Mouse (Mus musculus): Measurements from ENCODE around the gene Cmc4.

Cmc4 gene

DNA sequence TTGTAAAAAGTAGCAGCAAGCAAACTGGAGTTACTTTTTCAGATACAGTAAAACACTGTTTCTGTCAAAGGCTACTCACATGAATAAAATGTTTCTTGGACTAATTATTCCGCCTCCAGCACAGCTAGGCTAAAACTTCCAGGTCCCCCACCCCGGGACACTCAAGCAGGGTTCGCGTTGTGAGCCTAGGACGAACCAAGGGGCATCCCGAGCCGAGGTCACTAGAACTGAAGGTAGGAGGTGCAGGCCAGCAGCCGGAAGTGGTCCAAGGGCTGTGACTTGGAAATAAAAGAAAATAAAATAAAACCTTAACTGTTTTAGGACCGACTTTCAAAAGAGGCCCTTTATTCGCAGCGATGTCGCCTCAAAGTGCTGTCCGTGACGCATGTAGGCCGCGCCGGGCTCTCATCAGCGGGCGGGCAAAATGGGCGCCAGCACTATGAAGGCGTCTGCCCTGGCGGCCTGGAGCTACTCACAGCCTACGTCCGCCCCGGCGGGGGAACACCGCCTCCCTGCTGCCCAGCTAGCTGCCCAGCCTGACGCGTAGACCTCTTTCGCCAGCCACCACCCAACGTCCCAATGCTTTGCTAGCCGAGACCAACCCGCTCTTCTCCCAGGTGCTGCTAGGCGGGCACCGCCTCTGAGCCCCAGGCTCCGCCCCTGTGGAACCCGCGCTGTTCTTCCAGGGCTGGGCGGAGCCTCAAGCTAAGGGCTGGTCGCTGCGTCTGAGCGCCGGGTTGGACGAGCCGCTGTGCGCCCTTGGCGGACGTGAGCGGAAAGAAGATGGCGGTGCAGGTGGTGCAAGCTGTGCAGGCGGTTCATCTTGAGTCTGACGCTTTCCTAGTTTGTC lies at the start of gene Cmc4, which contains the start of the genes Mtcp1 and Brcc3:
Gene Cmc4 (minus strand): TSS at position 649 of the 850 bp plus-strand sequence.
Gene Mtcp1 (minus strand): TSS at position 653 of the 850 bp plus-strand sequence.
Gene Brcc3 (plus strand): TSS at position 693 of the 850 bp plus-strand sequence.
- in situ Hi-C loops (cut with MboI; ENCODE audit: low sequenced_read_pairs): no loop called here

DNA sequence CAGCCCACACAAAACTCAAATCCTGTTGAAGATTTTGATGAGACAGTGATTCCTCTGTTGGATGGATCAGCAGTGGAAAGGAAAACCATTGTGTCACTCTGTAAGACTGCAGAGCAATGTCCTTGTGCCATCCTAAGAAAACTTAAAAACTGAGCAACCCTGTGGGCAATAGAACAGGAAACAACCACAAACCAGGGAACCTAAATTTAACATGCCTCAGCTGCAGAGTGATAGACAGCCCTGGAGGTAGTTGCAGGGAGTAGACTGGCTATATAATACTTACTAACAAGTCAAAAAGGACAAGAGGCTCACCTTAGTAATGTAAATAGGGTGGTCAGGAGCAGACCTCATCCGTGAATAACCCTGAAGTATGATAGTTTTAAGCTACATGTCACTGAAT lies 38.2 kb upstream of the Cmc4 start:
- in situ Hi-C loops (cut with MboI; ENCODE audit: low sequenced_read_pairs): no loop called here

DNA sequence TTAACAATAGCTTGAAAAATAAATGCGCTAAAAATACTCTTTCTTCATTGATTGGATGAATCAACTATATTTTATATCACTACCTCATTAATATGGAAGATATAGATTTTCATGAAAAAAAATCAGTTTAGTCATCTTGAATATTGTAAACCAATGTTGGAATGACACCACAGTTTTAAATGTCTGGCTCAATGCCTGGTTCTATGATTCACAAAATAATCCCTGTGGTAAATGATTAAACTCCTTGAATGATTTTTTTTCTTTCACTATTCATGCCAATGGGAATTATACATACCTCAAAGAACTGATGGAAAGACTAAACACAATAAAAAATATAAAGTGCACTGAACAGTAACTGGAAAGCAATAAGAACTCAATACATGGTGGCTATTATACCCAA lies 6.7 kb downstream of the Cmc4 start:
- in situ Hi-C loops (cut with MboI; ENCODE audit: low sequenced_read_pairs): no loop called here

DNA sequence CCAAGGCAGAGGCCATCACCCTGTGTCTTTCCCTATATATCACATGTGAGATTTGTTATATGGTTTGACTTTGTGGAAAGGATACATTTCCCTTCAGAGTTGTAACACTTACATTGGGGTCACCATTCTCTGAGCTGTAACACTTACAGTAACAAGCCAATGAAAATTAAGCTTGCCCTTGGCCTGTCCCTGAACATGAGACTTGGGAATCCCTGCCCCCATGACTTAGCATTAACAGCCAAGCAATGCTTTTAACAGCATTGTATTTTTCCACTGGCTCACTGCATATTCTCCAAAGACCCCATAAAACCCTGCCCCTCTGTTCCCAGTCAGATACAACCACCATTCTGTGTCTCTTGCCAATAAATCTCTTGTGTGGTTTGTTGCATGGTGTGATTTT lies 13.0 kb downstream of the Cmc4 start:
- in situ Hi-C loops (cut with MboI; ENCODE audit: low sequenced_read_pairs): no loop called here

DNA sequence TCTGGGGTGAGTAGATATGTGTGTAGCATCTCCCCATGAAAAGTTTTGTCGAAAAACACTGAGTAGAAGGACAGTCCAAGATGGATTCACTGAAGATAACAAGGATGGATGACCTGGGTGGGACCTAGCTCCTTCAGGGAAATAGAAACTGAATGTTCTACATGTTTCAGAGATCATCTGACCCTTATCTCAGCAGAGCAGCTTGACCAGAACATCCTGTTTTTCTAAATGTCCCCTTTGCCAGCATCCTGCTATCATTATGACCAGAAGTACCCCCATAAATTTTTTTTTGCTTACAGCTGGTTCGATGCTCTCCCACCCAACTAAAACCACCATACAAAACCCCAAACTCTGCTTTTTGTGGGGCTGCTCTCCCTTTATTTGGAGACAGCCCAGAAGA lies 13.7 kb downstream of the Cmc4 start:
- in situ Hi-C loops (cut with MboI; ENCODE audit: low sequenced_read_pairs): no loop called here

DNA sequence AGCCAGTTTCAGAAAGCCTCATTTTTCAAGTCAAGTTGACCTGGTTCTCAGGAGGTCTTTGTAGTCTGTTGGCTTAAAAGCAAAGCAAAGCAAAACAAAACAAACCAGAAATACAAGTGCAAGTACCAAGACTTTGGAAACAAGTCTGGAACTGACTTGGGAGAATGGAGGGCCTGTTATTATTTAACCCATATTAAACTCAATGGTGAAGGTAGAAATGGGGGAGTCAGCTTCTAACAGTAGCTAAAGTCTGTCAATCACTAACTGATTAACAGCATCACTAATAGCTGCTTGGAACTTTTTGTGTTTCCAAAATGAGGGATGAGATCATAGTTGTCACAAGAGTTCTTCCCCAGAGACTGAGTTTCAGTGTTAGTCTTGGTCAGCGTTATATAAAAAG lies 16.9 kb downstream of the Cmc4 start:
- in situ Hi-C loops (cut with MboI; ENCODE audit: low sequenced_read_pairs): no loop called here

DNA sequence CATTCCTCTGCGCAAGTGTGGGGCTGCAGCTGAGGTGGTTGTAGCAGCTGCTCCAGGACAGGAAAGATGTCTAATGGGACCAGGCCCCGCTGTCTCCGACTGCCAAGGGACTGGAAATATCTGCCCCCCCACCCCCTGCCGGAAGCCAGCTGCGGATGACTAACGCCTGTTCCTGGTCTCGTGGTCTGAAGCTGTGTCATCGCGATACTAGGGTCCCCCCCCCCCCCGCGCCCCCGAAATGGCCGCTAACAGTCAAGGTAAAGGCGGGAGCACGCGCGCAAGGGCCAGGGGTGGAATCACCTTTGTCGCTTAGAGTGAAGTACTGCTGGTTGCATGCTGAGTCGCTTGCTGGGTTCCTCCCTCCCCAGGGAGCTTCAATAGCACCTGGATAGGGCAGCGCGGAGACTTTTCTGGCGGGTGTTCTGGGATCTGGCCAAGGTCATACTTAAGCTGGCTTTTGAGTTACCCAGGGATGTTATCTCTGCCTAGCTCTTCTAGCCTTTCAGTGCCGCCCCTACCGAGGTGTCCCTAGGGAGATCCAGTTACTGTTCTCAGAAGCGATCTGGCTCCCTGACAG lies 34.1 kb downstream of the Cmc4 start, which contains the start of the genes Fundc2 and F8:
Gene Fundc2 (plus strand): TSS at position 205 of the 577 bp plus-strand sequence.
Gene F8 (minus strand): TSS at position 421 of the 577 bp plus-strand sequence.
- in situ Hi-C loops (cut with MboI; ENCODE audit: low sequenced_read_pairs): no loop called here

DNA sequence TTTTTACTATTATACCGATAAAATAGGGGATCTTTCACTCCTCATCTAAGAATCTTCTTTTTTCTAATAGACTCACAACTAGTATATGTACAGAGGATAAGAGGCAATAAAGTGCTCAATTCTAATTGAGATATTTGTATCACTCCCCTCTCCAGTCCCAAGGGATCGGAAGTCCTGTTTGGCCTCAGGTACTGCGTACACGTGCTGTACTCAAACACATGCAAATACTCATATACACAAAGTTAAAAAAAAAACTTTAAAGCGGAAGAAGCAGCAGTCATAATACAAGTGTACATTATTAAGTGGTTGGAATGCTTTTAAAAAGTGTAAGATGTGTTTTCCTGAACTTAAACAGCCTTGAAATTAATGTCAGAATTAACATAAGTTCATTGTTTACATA lies 34.7 kb downstream of the Cmc4 start:
- in situ Hi-C loops (cut with MboI; ENCODE audit: low sequenced_read_pairs): no loop called here

DNA sequence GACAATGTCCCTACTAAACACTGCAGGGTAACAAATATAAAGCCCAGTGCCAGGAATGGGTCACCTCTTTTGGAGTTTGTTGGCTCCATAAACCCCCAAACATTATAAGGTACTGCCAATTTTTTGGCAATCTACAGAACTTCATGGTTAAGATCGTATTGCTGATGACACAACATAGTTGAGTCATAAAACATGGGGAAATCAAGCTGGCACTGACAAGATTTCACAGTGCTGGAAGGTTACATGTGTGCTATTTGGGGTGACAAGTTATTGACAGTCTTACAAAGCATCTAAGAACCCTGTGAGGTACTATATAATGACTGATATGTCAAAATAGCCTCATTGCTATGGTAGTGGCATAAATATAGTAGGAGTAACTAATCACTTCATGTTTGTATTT lies 35.2 kb downstream of the Cmc4 start:
- in situ Hi-C loops (cut with MboI; ENCODE audit: low sequenced_read_pairs): no loop called here

DNA sequence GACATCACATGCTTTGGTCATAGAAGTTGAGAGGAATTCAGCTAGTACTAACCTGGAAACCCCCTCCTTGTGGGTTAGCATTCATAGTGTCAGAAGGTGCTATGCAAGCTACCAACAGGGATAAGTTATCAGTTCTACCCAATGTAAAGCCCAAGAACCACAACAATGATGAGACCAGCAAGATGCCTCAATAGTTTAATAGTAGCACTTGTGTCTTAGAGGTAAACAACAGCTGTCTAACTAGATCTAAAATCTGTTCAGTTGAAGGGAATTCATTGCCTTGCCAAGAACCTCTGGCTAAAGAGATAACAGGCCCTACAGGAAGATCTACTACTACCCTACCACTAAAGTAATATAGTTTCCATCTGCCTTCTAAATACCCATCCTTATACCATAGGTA lies 39.6 kb downstream of the Cmc4 start:
- in situ Hi-C loops (cut with MboI; ENCODE audit: low sequenced_read_pairs): no loop called here

DNA sequence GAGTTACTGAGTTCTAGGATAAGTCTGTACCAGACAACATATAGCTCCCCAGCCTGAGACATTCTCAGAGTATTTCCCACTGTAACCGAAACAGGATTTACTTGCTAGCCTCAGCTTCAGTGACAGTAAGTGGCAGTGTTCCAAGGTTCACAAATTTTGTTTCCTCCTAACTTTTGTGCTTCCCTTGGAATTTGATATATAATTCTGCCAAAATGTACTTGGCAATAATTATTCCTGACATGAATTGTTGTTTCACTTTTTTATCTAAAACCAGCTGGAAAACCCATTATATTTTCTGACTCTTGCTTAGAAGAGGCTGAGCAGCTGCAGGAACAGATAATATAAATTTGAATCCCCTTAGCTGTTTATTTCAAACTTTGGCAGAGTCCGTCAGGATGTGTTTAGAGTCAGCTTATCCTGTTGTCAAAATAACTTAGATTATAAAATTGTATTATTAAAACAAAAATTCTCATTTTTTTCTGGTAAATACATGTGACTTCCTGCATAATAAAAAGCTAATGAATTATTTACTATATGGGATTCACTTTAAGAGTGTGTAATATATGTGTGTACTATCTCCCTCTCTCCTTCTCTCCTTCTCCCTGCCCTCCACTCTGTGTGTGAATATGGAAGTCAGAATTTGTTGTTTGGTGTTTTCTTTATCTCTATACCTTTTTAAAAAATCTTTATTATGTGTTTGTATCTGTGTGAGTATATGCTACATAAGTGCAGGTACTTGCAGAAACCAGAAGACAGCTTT lies 43.5 kb downstream of the Cmc4 start:
- in situ Hi-C loops (cut with MboI; ENCODE audit: low sequenced_read_pairs): no loop called here

DNA sequence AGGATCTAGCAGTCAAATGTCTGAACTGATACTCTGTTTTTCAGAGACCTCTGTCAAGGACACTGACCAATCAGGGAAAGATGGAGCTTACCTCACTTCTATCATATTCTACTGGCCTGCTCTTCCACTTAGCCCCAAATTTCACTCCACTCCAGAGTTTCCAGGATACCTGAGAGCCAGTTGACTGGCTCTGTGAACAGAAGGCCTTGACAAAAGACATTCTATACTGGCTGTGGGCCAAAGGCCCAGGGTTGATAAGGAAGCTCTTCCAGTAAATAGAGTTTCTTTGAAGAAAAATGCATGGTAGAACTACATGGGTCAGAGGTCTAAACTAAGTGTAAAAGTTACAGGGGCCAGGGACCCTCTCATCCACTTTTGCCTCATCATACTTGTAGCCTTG lies 46.2 kb downstream of the Cmc4 start:
- in situ Hi-C loops (cut with MboI; ENCODE audit: low sequenced_read_pairs): no loop called here

Measured in CH12F3 (cell line).